11 mouse cellular contexts compared by ENCODE assay signal in the genomic region with DNA sequence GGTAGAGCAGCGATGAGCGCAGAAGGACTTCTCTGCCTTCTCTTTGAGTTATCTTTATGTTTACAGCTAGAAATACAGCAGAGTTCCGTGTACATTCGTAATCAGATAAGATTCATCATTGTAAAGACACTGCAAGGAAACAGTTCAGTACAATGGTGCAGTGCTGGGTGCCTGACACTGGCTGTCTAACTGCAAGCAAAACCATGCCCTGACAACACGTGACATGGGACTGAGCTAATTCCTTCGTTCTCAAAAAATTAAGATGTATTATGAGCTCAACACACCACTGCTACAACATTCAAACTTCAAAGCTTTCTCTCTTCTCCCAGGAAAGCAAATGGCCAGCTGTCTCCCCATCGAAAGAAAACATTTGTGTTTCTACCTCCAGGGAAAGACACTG.
DNase-seq lines count a peak whose midpoint lies in the region; ATAC-seq and TF ChIP-seq lines count a peak whose summit lies in the region.
"Had no signal": no experiment of that assay in that cellular context is flagged by ENCODE, and none has a peak within 500 bp of the region (broad histone marks: within the 10 kb centered on the region; RNA-seq: fewer than 3 reads in every experiment).

No protein-coding gene starts in this region.

- no peak overlapping the region for H3K4me3 ChIP-seq in limb, embryonic 12.5 days (replicated peaks)
- no peak overlapping the region for H3K4me3 ChIP-seq in limb, embryonic 10.5 days
- peak overlapping the region; percentile 8; the same call in 1 of the 2 replicates for H3K4me3 ChIP-seq in forebrain, postnatal 0 days (ENCODE audit: low read depth, low read length)
- H3K4me3 ChIP-seq in myocyte = no peak overlapping the region
- H3K4me3 ChIP-seq: layer of hippocampus, adult 2 months had no signal

- no peaks in the 10 kb centered on the region for H3K9me3 ChIP-seq in limb, embryonic 12.5 days
- H3K9me3 ChIP-seq in limb, embryonic 10.5 days (replicated peaks) = no peaks in the 10 kb centered on the region
- no peaks in the 10 kb centered on the region for H3K9me3 ChIP-seq in forebrain, postnatal 0 days (ENCODE audit: low read length)

- H3K4me2 ChIP-seq in limb, embryonic 12.5 days = no peak overlapping the region
- H3K4me2 ChIP-seq in forebrain, postnatal 0 days (ENCODE audit: low read depth) = peak overlapping the region; percentile 39
- peak overlapping the region; percentile 56 for H3K4me2 ChIP-seq in myocyte (ENCODE audit: low read depth)

- no peak for TF ChIP-seq POLR2A in myocyte (IDR thresholded peaks at IDR 0.05; ENCODE audit: insufficient read length, low read depth)

- H3K9ac ChIP-seq in limb, embryonic 12.5 days (replicated peaks) = no peak overlapping the region
- H3K9ac ChIP-seq in forebrain, postnatal 0 days = peak overlapping the region; percentile 18; the same call in 1 of the 2 replicates

- 67% methylated on average over 7 of the region's 7 CpGs for WGBS in limb, embryonic 12.5 days
- WGBS in limb, embryonic 10.5 days = 69% methylated on average over 7 of the region's 7 CpGs
- 40% methylated on average over 7 of the region's 7 CpGs for WGBS in forebrain, postnatal 0 days

- H3K79me2 ChIP-seq in myocyte (ENCODE audit: control insufficient read depth, insufficient read depth) = no peaks in the 10 kb centered on the region

- no peak overlapping the region for H3ac ChIP-seq in myocyte (ENCODE audit: control insufficient read depth, insufficient read length)

- intact Hi-C loops in heart, postnatal 25 days (cut with DNase I) = no loop called here

- peaks cover 45% of the 10 kb centered on the region for H3K4me1 ChIP-seq in limb, embryonic 12.5 days (replicated peaks)
- H3K4me1 ChIP-seq in limb, embryonic 10.5 days = peaks cover 16% of the 10 kb centered on the region
- H3K4me1 ChIP-seq in forebrain, postnatal 0 days (ENCODE audit: insufficient read depth) = no peaks in the 10 kb centered on the region

- H3K36me3 ChIP-seq in limb, embryonic 12.5 days = peaks cover 7% of the 10 kb centered on the region; the same call in 1 of the 2 replicates
- H3K36me3 ChIP-seq in limb, embryonic 10.5 days = peaks cover 23% of the 10 kb centered on the region
- no peaks in the 10 kb centered on the region for H3K36me3 ChIP-seq in forebrain, postnatal 0 days (ENCODE audit: insufficient read depth)
- H3K36me3 ChIP-seq in myocyte (ENCODE audit: control insufficient read depth, insufficient read depth) = no peaks in the 10 kb centered on the region

- no peak for TF ChIP-seq CTCF in forebrain, postnatal 0 days (IDR thresholded peaks at IDR 0.05; ENCODE audit: low read depth)

- DNase-seq in heart, adult 11 months = peak; percentile 67
- DNase-seq in heart, postnatal 25 days (ENCODE audit: low spot score) = no peak
- no peak for DNase-seq in limb, embryonic 10.5 days (ENCODE audit: low spot score)
- DNase-seq in forebrain, postnatal 0 days = no peak
- no peak for DNase-seq in adrenal gland, adult 18-20 months (ENCODE audit: low spot score in 2 of 2)
- no peak for DNase-seq in thymus, postnatal 0 days (ENCODE audit: low spot score)
- DNase-seq: cerebellum, postnatal 10 days; thymus, adult 2 months had no signal

- ATAC-seq in limb, embryonic 12.5 days (ENCODE audit: insufficient number of reproducible peaks, insufficient read depth, low FRiP score, low TSS enrichment, low read depth) = no peak
- ATAC-seq in forebrain, postnatal 0 days = peak; percentile 43; the same call in 1 of the 2 replicates

- H3K27ac ChIP-seq in limb, embryonic 12.5 days = 0 out of 2 replicates have a peak overlapping the region, but pooled peaks have one; percentile 5
- no peak overlapping the region for H3K27ac ChIP-seq in limb, embryonic 10.5 days
- no peak overlapping the region for H3K27ac ChIP-seq in forebrain, postnatal 0 days (ENCODE audit: low read depth, low read length)
- H3K27ac ChIP-seq: layer of hippocampus, adult 2 months had no signal

- H3K27me3 ChIP-seq in limb, embryonic 12.5 days = no peaks in the 10 kb centered on the region
- H3K27me3 ChIP-seq in limb, embryonic 10.5 days (ENCODE audit: low read depth, poor library complexity, severe bottlenecking) = no peaks in the 10 kb centered on the region
- H3K27me3 ChIP-seq in forebrain, postnatal 0 days (ENCODE audit: insufficient read depth, low read length) = no peaks in the 10 kb centered on the region
- no peaks in the 10 kb centered on the region for H3K27me3 ChIP-seq in myocyte (ENCODE audit: control insufficient read depth, insufficient read depth, insufficient read length)

TF ChIP-seq in myocyte, 11 proteins besides CTCF, POLR2A, EP300 and RAD21:
- TF ChIP-seq CEBPB (IDR thresholded peaks at IDR 0.05; ENCODE audit: insufficient read depth, poor library complexity, severe bottlenecking) = no peak
- TF ChIP-seq E2F4 (IDR thresholded peaks at IDR 0.05; ENCODE audit: insufficient read depth) = no peak
- peak; percentile 12 for TF ChIP-seq USF1 (IDR thresholded peaks at IDR 0.05; ENCODE audit: low read depth)
- TF ChIP-seq MAX (IDR thresholded peaks at IDR 0.05; ENCODE audit: low read depth) = no peak
